Mouse (Mus musculus) embryonic facial prominence, embryonic 11.5 days (tissue): ENCODE results near the gene Nup54. TPM values are rescaled to one million over a fixed set of nuclear protein-coding genes. Genes with fewer than 3 reads are reported as not detected.
A peak's percentile ranks its signal among the peaks of the same experiment; 100 is the strongest.

Experiments used
- ATAC-seq: fragments of 200-750 bp; cut with Nextera tagmentation; replicated peaks from 2 replicates; pipeline ENCODE4 v1.8.0; 2017; ENCODE audit warnings: low read depth; ENCODE audit not compliant: insufficient number of reproducible peaks, low FRiP score, low TSS enrichment
- DNase-seq: peaks from one replicate; pipeline ENCODE4 v3.0.0-alpha.2; 2015; ENCODE audit warnings: low spot score
- H3K27ac ChIP-seq: fragments of 300-500 bp; sonication (generic); replicated peaks from 2 replicates; pipeline ENCODE4 v1.5.1; 2014; ENCODE audit warnings: mild to moderate bottlenecking, low read depth, low read length, control low read depth
- H3K27me3 ChIP-seq: fragments of 300-500 bp; sonication (generic); 2 replicates; pipeline ENCODE4 v1.6.1; 2014; ENCODE audit warnings: mild to moderate bottlenecking, low read length, moderate library complexity, mixed read lengths; ENCODE audit not compliant: control insufficient read depth, insufficient read depth
- H3K36me3 ChIP-seq: fragments of 300-500 bp; sonication (generic); replicated peaks from 2 replicates; pipeline ENCODE4 v1.6.1; 2014; ENCODE audit warnings: low read depth, mild to moderate bottlenecking, low read length, moderate library complexity, mixed read lengths; ENCODE audit not compliant: control insufficient read depth, insufficient read depth
- H3K4me1 ChIP-seq: fragments of 300-500 bp; sonication (generic); 2 replicates; pipeline ENCODE4 v1.6.1; 2014; ENCODE audit warnings: low read length, mixed read lengths; ENCODE audit not compliant: control insufficient read depth, insufficient read depth
- H3K4me2 ChIP-seq: fragments of 300-500 bp; sonication (generic); 2 replicates; pipeline ENCODE4 v1.6.1; 2014; ENCODE audit warnings: low read depth, mild to moderate bottlenecking, control low read depth, low read length, moderate library complexity
- H3K4me3 ChIP-seq: fragments of 300-500 bp; sonication (generic); 2 replicates; pipeline ENCODE4 v1.5.1; 2014; ENCODE audit warnings: low read depth, low read length, control low read depth
- H3K9ac ChIP-seq: fragments of 300-500 bp; sonication (generic); replicated peaks from 2 replicates; pipeline ENCODE4 v1.6.1; 2014; ENCODE audit warnings: mild to moderate bottlenecking, control low read depth, low read length
- H3K9me3 ChIP-seq: fragments of 300-500 bp; sonication (generic); replicated peaks from 2 replicates; pipeline ENCODE4 v1.6.1; 2016; ENCODE audit warnings: mild to moderate bottlenecking, low read length, inconsistent platforms, mixed read lengths; ENCODE audit not compliant: control insufficient read depth
- WGBS: fragments of 180-500 bp; shearing (Covaris S2); extraction: QIAGEN DNeasy Blood & Tissue Kit; methylation state at CpG from one replicate; pipeline ENCODE4 v1.1.7; 2014; 5-methylcytosine and 5-hydroxymethylcytosine counted together
- polyA plus RNA-seq: library from polyadenylated mRNA; unstranded; fragments of >200 nt; fragmentation: Nextera tagmentation; extraction: Ambion mirVana; gene quantifications from 2 replicates; pipeline ENCODE4 v1.2.1, GENCODE M21; 2014

The Nup54 gene
- polyA plus RNA-seq, 1 experiment from 2014 or later = 75.7 TPM

DNA sequence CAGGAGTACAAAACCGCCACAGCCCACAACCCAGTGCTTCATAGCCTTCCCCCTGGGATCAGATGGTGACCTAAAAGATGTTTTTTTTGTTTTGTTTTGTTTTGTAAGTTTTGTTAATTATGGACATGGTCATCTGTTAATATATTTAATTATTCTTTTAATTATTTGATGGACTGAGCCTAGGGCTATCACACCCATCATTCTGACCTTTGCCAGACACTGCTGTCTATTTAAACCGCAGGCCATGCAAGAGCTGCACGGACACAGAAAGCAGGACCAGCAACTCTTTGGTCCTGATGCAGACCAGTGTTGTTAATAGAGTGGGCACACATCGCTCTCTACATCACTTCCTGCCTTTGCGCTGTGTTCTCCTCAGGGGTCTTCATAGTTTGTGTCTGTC, 24.5 kb downstream of the Nup54 start:
- 83% methylated on average over 5 of the region's 5 CpGs for WGBS
- Histone ChIP-seq H3K27me3 (no peaks in the 10 kb centered on the region), H3K9me3 (no peaks in the 10 kb centered on the region), H3K4me2 (no peak overlapping the region), H3K4me3 (no peak overlapping the region), H3K4me1 (no peaks in the 10 kb centered on the region), H3K27ac (no peak overlapping the region), H3K9ac (no peak overlapping the region), H3K36me3 (no peaks in the 10 kb centered on the region; the same call in 1 of the 2 replicates)
- DNase-seq = no peak
- ATAC-seq = no peak

DNA sequence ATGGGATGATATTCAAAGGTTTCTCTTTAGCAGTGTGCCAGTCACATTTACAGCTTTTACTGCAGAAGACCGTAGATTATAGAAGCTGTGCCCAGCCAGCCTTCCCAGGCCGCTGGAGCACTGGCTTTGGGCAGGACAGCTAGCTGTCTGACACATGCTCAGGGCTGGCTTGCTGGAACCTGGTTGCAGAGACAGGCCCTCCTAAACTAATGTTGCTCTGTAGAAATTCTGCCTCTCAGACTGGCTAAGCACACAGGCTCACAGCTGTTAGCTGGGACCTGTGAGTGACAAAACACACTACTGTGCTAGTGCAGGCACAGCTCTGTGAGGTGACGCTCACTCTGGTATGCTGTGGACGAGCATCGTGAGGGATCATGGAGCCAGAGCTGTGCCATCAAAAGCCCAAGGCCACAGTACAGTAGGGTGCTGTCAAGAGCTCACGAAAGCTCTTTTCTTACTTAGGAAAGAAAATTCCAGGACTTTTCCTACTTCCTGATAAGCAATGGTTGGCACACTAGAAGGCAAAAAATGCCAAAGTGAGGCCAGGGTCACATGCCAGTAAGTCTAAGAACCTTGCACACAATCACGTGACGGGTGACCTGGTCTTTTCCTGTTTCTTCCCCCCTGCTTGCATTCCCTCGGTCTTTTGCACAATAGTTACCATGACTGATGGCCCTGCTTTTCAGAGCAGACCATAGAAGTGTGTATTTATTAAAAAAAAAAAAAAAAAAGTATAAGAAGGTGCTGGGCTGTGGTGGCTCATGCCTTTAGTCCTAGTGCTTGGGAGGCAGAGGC, 25.5 kb downstream of the Nup54 start:
- Histone ChIP-seq H3K27ac (no peak overlapping the region), H3K4me2 (no peak overlapping the region), H3K36me3 (no peaks in the 10 kb centered on the region; the same call in 1 of the 2 replicates), H3K4me1 (no peaks in the 10 kb centered on the region), H3K4me3 (no peak overlapping the region), H3K27me3 (no peaks in the 10 kb centered on the region), H3K9me3 (no peaks in the 10 kb centered on the region), H3K9ac (no peak overlapping the region)
- DNase-seq (no peak), ATAC-seq (no peak)
- WGBS = 82% methylated on average over 9 of the region's 9 CpGs

DNA sequence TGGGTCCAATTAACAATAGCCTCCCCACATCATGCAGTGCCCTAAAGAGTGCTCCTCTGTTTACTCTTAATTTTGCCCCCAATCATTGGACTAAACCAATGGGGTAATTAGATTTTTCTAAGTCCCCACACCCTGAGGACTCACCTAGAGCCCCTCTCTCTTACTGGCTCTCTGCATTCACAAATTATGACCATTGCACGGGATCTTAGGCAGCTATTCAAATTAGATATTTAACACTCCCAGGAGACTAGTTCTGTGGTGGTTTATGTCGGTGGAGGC, 30.7 kb downstream of the Nup54 start:
- H3K27ac ChIP-seq = no peak overlapping the region; the same call in 1 of the 2 replicates
- ATAC-seq (peak; percentile 58; the same call in 1 of the 2 replicates), DNase-seq (no peak)
- H3K27me3 ChIP-seq = no peaks in the 10 kb centered on the region
- 10% methylated on average over 2 of the region's 2 CpGs for WGBS
- no peaks in the 10 kb centered on the region for H3K36me3 ChIP-seq
- no peaks in the 10 kb centered on the region for H3K4me1 ChIP-seq
- H3K9me3 ChIP-seq = no peaks in the 10 kb centered on the region
- no peak overlapping the region for H3K4me3 ChIP-seq
- H3K9ac ChIP-seq = no peak overlapping the region
- H3K4me2 ChIP-seq = no peak overlapping the region

- H3K4me3 ChIP-seq = no peak overlapping the region
- ATAC-seq = 0 out of 2 replicates have a peak, but pooled peaks have one; percentile 50
- no peak overlapping the region for H3K4me2 ChIP-seq
- no peaks in the 10 kb centered on the region for H3K4me1 ChIP-seq
- no peaks in the 10 kb centered on the region for H3K36me3 ChIP-seq
- H3K27ac ChIP-seq = no peak overlapping the region; the same call in 1 of the 2 replicates
- no peaks in the 10 kb centered on the region for H3K27me3 ChIP-seq
- H3K9me3 ChIP-seq = no peaks in the 10 kb centered on the region
- no peak overlapping the region for H3K9ac ChIP-seq
- WGBS = 39% methylated on average over 10 of the region's 10 CpGs
- DNase-seq = peak; percentile 67
Observed at GRCm38 (mm10) chr5:92403562-92404399, 31.2 kb downstream of the Nup54 start.

DNA sequence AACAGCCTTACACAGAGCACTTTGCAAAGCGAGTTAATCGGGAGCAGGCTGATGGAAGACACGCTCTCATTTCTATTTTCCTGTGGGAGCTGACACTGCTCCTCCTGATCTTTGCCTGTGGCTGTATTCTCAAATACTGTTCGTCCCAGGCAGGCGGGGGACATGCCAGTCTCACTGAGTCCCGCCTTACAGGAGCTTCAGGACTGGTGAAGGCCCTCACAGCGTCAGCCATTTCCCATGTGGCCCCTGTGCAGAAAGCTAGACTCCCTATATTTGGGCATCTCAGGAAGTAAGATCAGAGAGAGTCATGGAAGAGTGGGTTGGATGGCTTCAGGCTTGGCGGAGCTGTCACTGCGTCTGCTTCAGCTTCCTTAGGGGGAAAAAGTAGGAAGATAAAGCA, 32.2 kb downstream of the Nup54 start:
- Histone ChIP-seq H3K9ac (no peak overlapping the region), H3K36me3 (no peaks in the 10 kb centered on the region), H3K9me3 (no peaks in the 10 kb centered on the region), H3K27ac (no peak overlapping the region), H3K4me1 (no peaks in the 10 kb centered on the region), H3K4me2 (no peak overlapping the region), H3K4me3 (no peak overlapping the region), H3K27me3 (no peaks in the 10 kb centered on the region)
- no peak for ATAC-seq
- DNase-seq = no peak
- WGBS = 55% methylated on average over 9 of the region's 9 CpGs

- Histone ChIP-seq H3K9ac (no peak overlapping the region), H3K4me3 (no peak overlapping the region), H3K27me3 (peaks cover 4% of the 10 kb centered on the region), H3K9me3 (no peaks in the 10 kb centered on the region), H3K4me1 (no peaks in the 10 kb centered on the region), H3K36me3 (no peaks in the 10 kb centered on the region), H3K4me2 (no peak overlapping the region), H3K27ac (no peak overlapping the region)
- DNase-seq (peak; percentile 92), ATAC-seq (peak; percentile 83)
- WGBS = 20% methylated on average over 5 of the region's 5 CpGs
Observed at GRCm38 (mm10) chr5:92398153-92398552, 36.9 kb downstream of the Nup54 start.

- H3K4me2 ChIP-seq = no peak overlapping the region
- no peak overlapping the region for H3K27ac ChIP-seq
- H3K4me1 ChIP-seq = no peaks in the 10 kb centered on the region
- H3K9me3 ChIP-seq = no peaks in the 10 kb centered on the region
- ATAC-seq (no peak), DNase-seq (no peak)
- H3K4me3 ChIP-seq = no peak overlapping the region
- no peaks in the 10 kb centered on the region for H3K36me3 ChIP-seq
- H3K9ac ChIP-seq = no peak overlapping the region
- peaks cover 12% of the 10 kb centered on the region for H3K27me3 ChIP-seq
- 86% methylated on average over 6 of the region's 6 CpGs for WGBS
Observed at GRCm38 (mm10) chr5:92396476-92396875, 38.5 kb downstream of the Nup54 start.

GRCm38 (mm10) chr5:92395764-92396163, 39.3 kb downstream of the Nup54 start:
- WGBS = 86% methylated on average over 3 of the region's 3 CpGs

More at GRCm38 (mm10) chr5:92395764-92396163, 39.3 kb downstream of the Nup54 start:
- no peak overlapping the region for H3K27ac ChIP-seq
- DNase-seq = no peak
- peaks cover 13% of the 10 kb centered on the region for H3K27me3 ChIP-seq
- ATAC-seq = no peak
- no peaks in the 10 kb centered on the region for H3K36me3 ChIP-seq
- no peak overlapping the region for H3K4me3 ChIP-seq
- H3K4me2 ChIP-seq = no peak overlapping the region
- no peak overlapping the region for H3K9ac ChIP-seq
- H3K9me3 ChIP-seq = no peaks in the 10 kb centered on the region
- no peaks in the 10 kb centered on the region for H3K4me1 ChIP-seq
